Mouse (Mus musculus) cortical plate, adult 2 months (tissue): ENCODE results near the gene Mtch2.

Source experiments
- CTCF ChIP-seq: fragments of 200-500 bp; IDR thresholded peaks from 2 replicates; pipeline ENCODE4 v1.5.1; 2011; ENCODE audit warnings: mild to moderate bottlenecking, control low read depth, low read length; ENCODE audit not compliant: insufficient read depth; ENCODE audit errors: extremely low read depth
- POLR2A ChIP-seq: fragments of 200-500 bp; IDR thresholded peaks from 2 replicates; pipeline ENCODE4 v1.6.1; 2011; ENCODE audit warnings: mild to moderate bottlenecking, low read length, control low read depth; ENCODE audit not compliant: insufficient read depth; ENCODE audit errors: extremely low read depth

DNA sequence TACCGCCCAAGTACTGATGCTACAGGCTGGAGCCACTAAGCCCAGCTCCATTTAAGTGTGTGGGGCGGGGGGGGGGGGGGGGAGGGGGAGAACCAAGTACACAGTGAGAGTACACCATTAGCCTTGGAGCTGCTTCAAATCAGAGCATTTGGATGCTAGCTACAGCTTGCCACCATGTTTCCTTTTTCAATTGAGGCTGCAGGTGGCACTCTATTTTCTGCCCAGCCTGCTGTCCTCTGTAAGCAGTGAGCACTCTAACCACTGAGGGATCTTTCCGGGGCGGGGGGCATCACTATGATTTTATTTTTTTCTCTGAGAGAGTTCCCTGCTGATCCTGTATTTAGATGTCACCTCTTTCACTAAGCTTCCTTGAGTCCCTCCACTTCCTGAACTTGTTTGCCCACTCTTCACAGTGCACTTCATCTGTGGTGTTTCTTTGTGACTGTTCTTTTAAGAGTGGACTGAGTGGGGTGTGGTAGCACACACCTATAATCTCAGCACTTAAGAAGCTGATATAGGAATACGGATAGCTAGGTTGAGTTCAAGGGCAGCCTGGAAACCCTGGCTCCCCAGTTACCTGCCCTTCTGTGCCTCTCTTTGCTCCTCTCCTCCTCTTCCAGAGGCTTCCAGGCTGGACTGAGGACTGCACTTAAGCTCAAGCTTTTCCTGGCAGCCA lies 30.8 kb downstream of the Mtch2 start:
- TF ChIP-seq CTCF (no peak), POLR2A (no peak)
